Mouse (Mus musculus) kidney, adult 11 months (tissue): ENCODE results near the gene Prr19.

Experiments
- DNase-seq: peaks from one replicate; pipeline ENCODE4 v3.0.0; 2022

Prr19 gene

GRCm38 (mm10) chr7:25275555-25276298 is 25.5 kb upstream of the Prr19 start:
- DNase-seq = no peak

DNA sequence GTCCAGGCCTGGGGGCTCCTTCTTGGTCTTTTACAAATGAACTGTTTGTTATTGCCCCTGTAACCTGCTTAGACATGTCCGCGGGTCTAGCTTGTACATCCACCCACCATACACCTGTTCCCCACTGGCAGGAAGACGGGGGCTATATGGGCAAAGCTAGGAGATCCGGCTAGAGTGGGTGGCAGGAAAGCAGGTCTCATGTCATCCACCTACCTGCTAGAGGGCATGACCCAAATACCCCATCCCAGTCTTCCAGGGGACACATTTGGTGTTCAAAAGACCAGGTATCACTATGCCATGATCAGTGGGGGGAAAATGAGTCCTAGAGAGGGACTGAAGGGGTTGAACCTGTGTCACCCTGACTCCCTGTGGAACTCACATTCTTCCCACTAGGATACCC is 23.8 kb upstream of the Prr19 start:
- no peak for DNase-seq

DNA sequence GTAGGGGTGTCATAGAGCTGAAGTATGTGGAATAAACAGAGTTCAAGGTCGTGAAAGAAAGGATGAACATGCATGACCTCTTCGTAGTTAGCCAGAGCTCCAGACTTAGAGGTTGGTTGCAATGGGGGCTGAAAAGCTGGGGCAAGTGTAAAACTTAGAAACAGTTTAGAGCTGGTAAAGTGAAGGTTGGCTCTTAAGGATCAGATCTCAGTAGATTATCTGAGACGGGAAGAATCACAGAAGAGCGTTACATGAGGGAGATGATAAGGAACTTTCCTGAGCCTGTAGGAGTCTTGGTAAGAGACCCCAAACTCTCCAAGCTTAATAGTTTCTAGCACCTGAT is 23.2 kb upstream of the Prr19 start:
- no peak for DNase-seq

- DNase-seq = peak; percentile 89
These were observed 22.7 kb upstream of the Prr19 start for GRCm38 (mm10) chr7:25278341-25279075.

DNA sequence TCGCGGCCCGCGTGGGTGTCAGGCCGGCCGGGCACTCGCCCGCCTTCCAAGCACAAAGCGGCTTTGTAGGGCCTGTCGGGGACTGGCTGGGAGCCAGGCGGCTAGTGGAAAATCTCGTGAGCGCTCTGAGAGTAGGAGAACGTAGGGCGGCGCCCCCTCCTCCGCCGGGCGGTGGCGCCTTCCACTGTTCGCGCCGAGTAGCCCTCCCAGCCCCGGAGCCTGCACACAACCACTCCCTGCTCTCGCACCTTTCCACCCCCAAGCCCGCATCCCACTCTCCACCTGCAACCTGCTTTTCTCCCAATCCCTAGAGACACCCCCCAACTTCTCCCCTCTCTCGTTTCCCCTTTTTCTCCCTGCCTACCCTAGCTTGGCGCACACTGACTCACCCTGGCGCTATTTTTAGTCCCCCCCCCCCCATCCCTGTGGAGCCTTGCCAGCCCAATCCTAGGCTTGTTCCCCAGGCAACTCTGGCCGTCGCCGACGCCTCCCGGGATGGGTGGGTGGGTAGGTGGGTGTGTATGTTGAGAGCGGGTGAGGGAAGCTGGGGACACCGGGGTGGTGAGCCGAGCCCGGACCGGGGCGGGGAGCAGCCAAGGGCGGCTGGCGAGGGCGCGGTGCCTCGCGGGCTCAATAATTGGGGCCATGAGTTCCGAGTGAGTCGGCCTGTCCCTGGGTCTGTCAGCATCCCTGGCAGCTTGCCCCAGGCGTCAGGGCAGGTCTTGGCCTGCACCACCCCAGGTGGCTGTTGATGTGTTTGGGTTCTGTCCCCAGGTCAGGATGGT is 21.9 kb upstream of the Prr19 start:
- peak; percentile 89 for DNase-seq

DNA sequence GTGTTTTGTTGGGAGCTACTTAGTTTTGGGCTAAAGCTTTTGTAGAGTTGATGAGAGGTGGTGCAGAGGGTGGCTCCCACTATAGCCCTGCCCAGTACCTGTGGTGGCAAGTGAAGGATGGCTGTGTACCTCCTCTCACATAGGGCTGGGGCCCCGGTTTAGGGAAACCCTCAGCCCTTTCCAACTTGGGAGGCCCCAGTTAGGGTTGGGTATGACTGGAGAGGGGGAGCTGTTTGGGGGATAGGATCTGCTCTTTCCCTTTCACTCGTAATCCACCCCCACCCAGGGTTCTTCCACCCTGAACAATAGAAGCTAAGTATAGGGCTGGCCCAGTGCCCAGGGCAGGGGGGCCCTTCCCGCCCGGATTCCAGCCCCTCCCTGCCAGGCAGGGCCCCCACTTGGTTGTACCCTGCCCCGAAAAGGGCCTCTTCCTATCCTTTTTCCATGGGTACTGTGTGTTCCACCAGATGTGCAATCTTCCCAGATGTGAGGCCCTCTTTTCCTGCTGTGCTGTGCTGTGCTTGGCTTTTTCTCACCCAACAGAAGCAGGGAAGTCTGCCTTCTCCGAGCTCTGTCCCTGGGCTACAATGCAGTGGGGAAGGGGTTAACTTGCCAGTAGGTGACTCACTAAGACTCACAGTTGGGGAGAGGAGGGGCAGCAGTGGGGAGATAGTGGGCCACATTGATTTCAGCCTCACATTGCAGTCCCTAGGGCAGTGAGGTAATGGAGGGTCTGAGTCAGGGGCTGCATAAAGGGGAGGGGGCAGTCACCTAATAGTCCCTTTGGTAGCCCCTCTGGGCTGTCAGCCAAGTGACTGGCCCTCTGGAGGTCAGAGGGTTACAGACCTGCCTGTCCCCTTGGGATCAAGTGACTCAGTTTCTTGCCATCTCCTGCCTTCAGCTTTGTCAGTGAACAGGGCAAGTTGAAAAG is 21.1 kb upstream of the Prr19 start:
- peak; percentile 58 for DNase-seq

- DNase-seq = no peak
These were observed 20.0 kb upstream of the Prr19 start for GRCm38 (mm10) chr7:25281166-25281733.

- peak; percentile 97 for DNase-seq
These were observed 19.2 kb upstream of the Prr19 start for GRCm38 (mm10) chr7:25281734-25282601.

DNA sequence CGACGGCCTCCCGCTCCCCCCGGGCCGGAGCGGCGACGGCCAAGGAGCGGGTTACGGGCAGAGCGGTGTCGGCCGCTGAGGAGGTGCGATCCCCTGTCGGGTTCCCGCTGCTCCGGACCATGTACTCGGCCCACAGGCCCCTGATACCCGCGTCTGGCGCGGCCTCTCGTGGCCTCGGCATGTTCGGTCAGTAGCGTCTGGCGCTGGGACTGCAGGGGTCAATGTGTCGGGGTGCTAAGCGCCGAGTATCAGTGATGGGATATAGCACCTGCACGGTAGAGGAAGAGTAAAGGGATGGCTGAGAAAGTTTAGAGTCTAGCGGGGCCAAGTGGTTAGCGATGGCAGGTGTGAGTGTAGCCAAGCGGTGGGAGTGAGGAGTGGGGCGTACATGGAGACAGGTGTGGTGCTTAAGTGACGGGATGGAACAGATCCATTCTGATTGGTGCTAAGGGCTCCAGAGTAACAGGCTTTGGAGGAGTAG is 18.4 kb upstream of the Prr19 start:
- DNase-seq = peak; percentile 58

GRCm38 (mm10) chr7:25283637-25284036 is 17.6 kb upstream of the Prr19 start:
- peak; percentile 9 for DNase-seq

- DNase-seq = peak; percentile 7
These were observed 17.0 kb upstream of the Prr19 start for GRCm38 (mm10) chr7:25284171-25284570.

DNA sequence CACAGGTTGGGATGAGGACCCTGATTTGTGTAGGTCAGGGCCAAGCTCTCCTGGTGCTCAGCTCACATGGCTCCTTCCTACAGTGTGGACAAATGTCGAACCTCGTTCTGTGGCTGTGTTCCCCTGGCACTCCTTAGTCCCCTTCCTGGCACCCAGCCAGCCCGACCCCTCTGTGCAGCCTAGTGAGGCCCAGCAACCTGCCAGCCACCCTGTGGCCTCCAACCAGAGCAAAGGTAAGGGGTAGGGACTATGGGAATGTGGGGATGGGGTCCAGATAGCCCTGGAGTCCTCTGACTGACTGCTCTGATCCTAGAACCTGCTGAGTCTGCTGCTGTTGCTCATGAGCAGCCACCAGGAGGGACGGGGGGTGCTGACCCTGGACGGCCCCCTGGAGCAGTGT is 16.4 kb upstream of the Prr19 start:
- DNase-seq = peak; percentile 11

GRCm38 (mm10) chr7:25285511-25286238 is 15.5 kb upstream of the Prr19 start:
- peak; percentile 5 for DNase-seq

- peak; percentile 3 for DNase-seq
These were observed 14.2 kb upstream of the Prr19 start for GRCm38 (mm10) chr7:25286989-25287388.

- DNase-seq = no peak
These were observed 13.2 kb upstream of the Prr19 start for GRCm38 (mm10) chr7:25288011-25288410.

DNA sequence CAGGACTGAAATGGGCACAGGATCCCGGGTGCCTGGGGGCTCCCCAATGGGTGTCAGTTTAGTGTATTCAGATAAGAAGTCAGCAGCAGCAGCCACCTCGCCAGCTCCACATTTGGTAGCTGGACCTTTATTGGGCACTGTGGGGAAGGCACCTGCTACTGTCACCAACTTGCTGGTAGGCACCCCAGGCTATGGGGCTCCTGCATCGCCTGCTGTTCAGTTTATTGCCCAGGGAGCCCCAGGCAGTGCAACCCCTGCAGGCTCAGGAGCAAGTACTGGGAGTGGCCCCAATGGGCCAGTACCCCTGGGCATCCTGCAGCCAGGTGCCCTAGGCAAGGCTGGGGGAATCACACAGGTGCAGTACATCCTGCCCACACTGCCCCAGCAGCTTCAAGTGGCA is 12.5 kb upstream of the Prr19 start:
- DNase-seq = no peak

DNA sequence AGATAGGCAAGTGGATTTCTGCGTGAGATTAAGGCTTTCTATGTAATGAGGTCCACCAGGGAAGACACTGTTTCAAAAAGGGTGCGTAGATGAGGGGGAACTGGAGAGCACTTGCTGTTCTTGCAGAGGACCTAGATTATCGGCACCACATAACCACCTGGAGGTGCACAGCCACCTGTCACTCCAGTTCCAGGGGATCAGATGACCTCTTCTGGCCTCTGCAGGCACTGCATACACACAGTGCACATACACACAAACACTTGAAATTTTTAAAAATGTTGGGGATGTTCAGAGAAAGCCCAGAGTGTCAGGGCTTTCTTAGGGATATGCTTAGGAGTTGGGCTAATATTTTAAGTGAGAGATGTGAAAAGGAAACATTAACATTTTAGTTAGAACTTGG is 11.3 kb upstream of the Prr19 start:
- DNase-seq = no peak

GRCm38 (mm10) chr7:25290463-25290862 is 10.7 kb upstream of the Prr19 start:
- no peak for DNase-seq

- peak; percentile 62 for DNase-seq
These were observed 10.3 kb upstream of the Prr19 start for GRCm38 (mm10) chr7:25290911-25291310.

DNA sequence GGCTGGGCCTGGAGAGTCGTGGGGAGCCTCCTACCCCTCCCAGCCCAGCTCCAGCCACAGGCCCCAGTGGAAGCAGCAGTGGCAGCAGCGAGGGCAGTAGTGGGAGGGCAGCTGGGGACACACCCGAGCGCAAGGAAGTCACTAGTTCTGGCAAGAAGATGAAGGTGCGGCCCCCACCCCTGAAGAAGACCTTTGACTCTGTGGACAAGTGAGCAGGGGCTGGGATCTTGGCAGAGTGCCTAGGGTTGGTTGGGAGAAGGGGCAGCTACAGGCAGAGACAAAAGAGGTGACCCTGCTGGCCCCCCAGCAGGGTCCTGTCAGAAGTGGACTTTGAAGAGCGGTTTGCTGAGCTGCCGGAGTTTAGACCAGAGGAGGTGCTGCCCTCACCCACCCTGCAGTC is 9.1 kb upstream of the Prr19 start:
- no peak for DNase-seq
